Mouse (Mus musculus): ENCODE measurements at regions not wholly inside any gene's neighbourhood (a gene's known extent, or its start where the extent isn't known, plus 50 kb on each side); places are given as distances from the start of the nearest gene placed in this dataset.
A peak's percentile ranks its signal among the peaks of the same experiment; 100 is the strongest.

GRCm38 (mm10) chr9:49921306-49921705, 122.6 kb upstream of the Ncam1 start:
- peaks cover 25% of the 10 kb centered on the region for H3K4me1 ChIP-seq (replicated peaks)
- no peaks in the 10 kb centered on the region for H3K27me3 ChIP-seq
- no peaks in the 10 kb centered on the region for H3K36me3 ChIP-seq
- no peak overlapping the region for H3K9ac ChIP-seq
- ATAC-seq (ENCODE audit: low FRiP score), result no peak
- H3K27ac ChIP-seq, result no peak overlapping the region
- H3K9me3 ChIP-seq, result no peaks in the 10 kb centered on the region
- WGBS, result 83% methylated on average over 3 of the region's 3 CpGs
- H3K4me2 ChIP-seq, result no peak overlapping the region
- H3K4me3 ChIP-seq, result no peak overlapping the region

- no peak overlapping the region for H3K27ac ChIP-seq
- ATAC-seq (ENCODE audit: low FRiP score), result no peak
- H3K4me3 ChIP-seq, result no peak overlapping the region
- no peak overlapping the region for H3K9ac ChIP-seq
- WGBS, result 90% methylated on average over 4 of the region's 4 CpGs
- H3K9me3 ChIP-seq, result no peaks in the 10 kb centered on the region
- no peak overlapping the region for H3K4me2 ChIP-seq
- no peaks in the 10 kb centered on the region for H3K36me3 ChIP-seq
- no peaks in the 10 kb centered on the region for H3K27me3 ChIP-seq
- no peaks in the 10 kb centered on the region for H3K4me1 ChIP-seq (replicated peaks)
Measured at GRCm38 (mm10) chr9:49915046-49915719, 116.5 kb upstream of the Ncam1 start.

- Histone ChIP-seq H3K9ac (no peak overlapping the region), H3K9me3 (no peaks in the 10 kb centered on the region), H3K4me1 (replicated peaks) (no peaks in the 10 kb centered on the region), H3K27me3 (no peaks in the 10 kb centered on the region), H3K36me3 (no peaks in the 10 kb centered on the region), H3K4me2 (no peak overlapping the region), H3K27ac (no peak overlapping the region), H3K4me3 (no peak overlapping the region)
- WGBS, result 92% methylated on average over 4 of the region's 4 CpGs
- no peak for ATAC-seq (ENCODE audit: low FRiP score)
Measured at GRCm38 (mm10) chr9:49913677-49914076, 115.0 kb upstream of the Ncam1 start.

GRCm38 (mm10) chr9:49912306-49912705, 113.6 kb upstream of the Ncam1 start:
- Histone ChIP-seq H3K27me3 (no peaks in the 10 kb centered on the region), H3K9ac (no peak overlapping the region), H3K4me1 (replicated peaks) (no peaks in the 10 kb centered on the region), H3K27ac (no peak overlapping the region), H3K36me3 (no peaks in the 10 kb centered on the region), H3K4me3 (no peak overlapping the region), H3K9me3 (no peaks in the 10 kb centered on the region), H3K4me2 (no peak overlapping the region)
- ATAC-seq (ENCODE audit: low FRiP score), result no peak
- WGBS, result 74% methylated on average over 1 of the region's 1 CpGs

DNA sequence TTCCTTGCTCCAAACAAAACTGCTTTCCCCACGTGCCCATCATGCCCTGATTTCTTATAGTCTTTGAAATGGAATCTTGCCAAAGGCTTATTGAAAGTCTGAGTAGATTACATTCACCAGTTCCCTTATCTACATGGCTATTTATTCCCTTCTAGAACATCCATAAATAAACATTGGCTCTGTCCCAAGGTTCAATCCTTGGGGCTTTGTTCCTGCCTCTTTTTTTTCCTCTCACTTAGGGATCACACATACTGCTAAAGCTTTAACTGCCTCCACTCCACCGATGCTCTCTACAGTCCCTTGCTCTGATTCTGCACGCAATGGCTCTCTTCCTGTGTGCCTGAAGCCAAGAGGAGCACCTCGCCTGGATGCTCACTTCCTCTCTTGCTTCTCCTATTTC, 107.6 kb upstream of the Ncam1 start:
- Histone ChIP-seq H3K27ac (no peak overlapping the region), H3K9me3 (no peaks in the 10 kb centered on the region), H3K4me3 (no peak overlapping the region), H3K27me3 (no peaks in the 10 kb centered on the region), H3K4me2 (no peak overlapping the region), H3K4me1 (replicated peaks) (no peaks in the 10 kb centered on the region), H3K36me3 (no peaks in the 10 kb centered on the region), H3K9ac (no peak overlapping the region)
- ATAC-seq (ENCODE audit: low FRiP score), result no peak
- 66% methylated on average over 4 of the region's 4 CpGs for WGBS

DNA sequence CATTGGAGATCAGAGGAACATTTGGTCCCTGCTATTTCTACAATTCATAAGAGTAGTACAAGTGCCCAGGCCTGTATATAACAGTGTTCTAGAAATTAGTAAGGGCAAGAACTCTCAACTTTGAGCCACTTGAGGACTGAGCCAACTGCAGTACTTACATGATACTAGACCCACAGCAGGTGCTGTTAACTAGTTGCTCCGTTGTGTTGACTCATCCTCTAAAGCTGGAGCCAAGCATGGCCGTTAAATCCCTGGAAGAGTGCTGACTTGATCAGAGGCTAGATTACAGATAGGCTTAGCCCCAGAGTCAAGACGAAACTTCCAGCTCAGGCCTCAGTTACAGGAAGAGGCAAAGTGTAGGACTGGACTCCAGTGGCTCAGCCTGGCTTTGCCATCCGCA, 107.0 kb upstream of the Ncam1 start:
- Histone ChIP-seq H3K9ac (no peak overlapping the region), H3K27me3 (no peaks in the 10 kb centered on the region), H3K36me3 (no peaks in the 10 kb centered on the region), H3K4me2 (no peak overlapping the region), H3K4me1 (replicated peaks) (peaks cover 3% of the 10 kb centered on the region), H3K27ac (no peak overlapping the region), H3K9me3 (no peaks in the 10 kb centered on the region), H3K4me3 (no peak overlapping the region)
- no peak for ATAC-seq (ENCODE audit: low FRiP score)
- WGBS, result 93% methylated on average over 4 of the region's 4 CpGs

DNA sequence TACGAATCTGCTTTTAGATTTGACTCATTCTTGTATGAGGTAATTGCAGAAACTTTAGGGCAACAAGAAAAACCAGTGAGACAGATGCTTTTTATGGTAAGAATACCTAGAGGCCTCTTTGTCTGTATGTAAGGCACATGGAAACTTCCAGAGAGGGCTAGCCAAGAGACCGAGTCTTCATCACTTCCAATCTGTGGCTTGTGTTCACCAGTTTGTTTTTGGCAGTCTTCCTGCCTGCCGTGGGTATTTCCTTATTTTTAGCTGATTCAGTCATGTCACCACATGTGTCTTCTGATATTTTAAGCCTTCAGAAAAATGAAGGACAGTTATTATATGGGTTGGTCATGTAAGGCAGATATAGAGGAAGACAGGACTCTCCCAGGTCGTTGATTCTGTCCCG, 100.2 kb upstream of the Ncam1 start:
- H3K4me1 ChIP-seq (replicated peaks), result peaks cover 6% of the 10 kb centered on the region
- no peak overlapping the region for H3K4me2 ChIP-seq
- H3K4me3 ChIP-seq, result no peak overlapping the region
- H3K27ac ChIP-seq, result no peak overlapping the region
- no peak overlapping the region for H3K9ac ChIP-seq
- ATAC-seq (ENCODE audit: low FRiP score), result no peak
- H3K36me3 ChIP-seq, result no peaks in the 10 kb centered on the region
- no peaks in the 10 kb centered on the region for H3K9me3 ChIP-seq
- 88% methylated on average over 5 of the region's 5 CpGs for WGBS
- H3K27me3 ChIP-seq, result no peaks in the 10 kb centered on the region

DNA sequence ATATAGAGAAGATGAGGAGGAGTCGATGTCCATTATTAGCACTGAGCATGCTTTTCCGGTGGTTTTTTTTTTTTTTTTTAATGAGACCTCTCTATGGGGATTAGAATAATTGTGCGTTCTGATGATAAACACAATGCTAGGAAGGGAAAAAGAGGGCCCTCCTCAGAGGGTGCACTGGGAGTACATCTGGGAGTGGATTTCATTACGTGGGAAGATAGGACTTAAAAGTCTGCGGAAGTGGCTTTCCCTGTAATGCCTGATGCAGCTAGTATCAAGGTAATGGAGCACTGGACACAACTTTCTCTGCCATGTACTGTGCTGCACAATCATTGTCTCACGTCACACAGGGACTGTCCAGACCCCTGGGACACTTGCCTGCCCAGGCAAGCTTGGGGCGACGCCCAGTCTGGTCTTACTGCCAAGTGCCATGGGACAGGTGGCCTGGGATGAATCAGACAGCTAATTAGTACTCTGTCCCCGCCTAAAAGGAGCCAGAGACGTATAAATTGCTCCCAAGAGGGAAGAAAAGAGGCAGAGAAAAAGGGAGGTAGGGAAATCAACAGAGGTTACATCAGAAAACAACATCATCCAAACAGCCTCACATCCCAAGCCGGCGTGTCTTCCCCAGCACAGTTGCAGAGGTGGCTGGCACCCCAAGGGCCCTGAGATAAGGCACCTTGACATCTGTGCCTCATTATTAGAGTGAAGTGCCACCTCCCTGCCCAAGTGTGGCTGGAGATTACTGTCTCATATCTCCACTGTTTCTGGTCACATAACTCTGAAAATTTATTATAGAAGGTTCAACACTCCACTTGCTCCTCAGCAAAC, 86.0 kb upstream of the Ncam1 start:
- WGBS, result 62% methylated on average over 12 of the region's 12 CpGs

GRCm38 (mm10) chr9:49879361-49880128, 80.8 kb upstream of the Ncam1 start:
- Histone ChIP-seq H3K9ac (no peak overlapping the region), H3K27me3 (0 out of 2 replicates have a peak, but pooled peaks cover 10% of the 10 kb centered on the region), H3K36me3 (no peaks in the 10 kb centered on the region), H3K27ac (0 out of 2 replicates have a peak overlapping the region, but pooled peaks have one; percentile 14), H3K4me2 (no peak overlapping the region), H3K4me3 (no peak overlapping the region), H3K4me1 (replicated peaks) (peaks cover 11% of the 10 kb centered on the region), H3K9me3 (no peaks in the 10 kb centered on the region)
- 6% methylated on average over 3 of the region's 3 CpGs for WGBS
- ATAC-seq (ENCODE audit: low FRiP score), result no peak

More for the DNA sequence above, 86.0 kb upstream of the Ncam1 start:
- Histone ChIP-seq H3K27me3 (0 out of 2 replicates have a peak, but pooled peaks cover 10% of the 10 kb centered on the region), H3K4me2 (no peak overlapping the region), H3K4me1 (replicated peaks) (peaks cover 8% of the 10 kb centered on the region), H3K4me3 (no peak overlapping the region), H3K36me3 (no peaks in the 10 kb centered on the region), H3K9me3 (no peaks in the 10 kb centered on the region), H3K9ac (no peak overlapping the region), H3K27ac (no peak overlapping the region)
- no peak for ATAC-seq (ENCODE audit: low FRiP score)

GRCm38 (mm10) chr9:49874881-49875280, 76.2 kb upstream of the Ncam1 start:
- Histone ChIP-seq H3K4me3 (no peak overlapping the region), H3K4me2 (no peak overlapping the region), H3K36me3 (no peaks in the 10 kb centered on the region), H3K27me3 (peaks cover 4% of the 10 kb centered on the region; the same call in 1 of the 2 replicates), H3K27ac (no peak overlapping the region), H3K9ac (no peak overlapping the region), H3K4me1 (replicated peaks) (peaks cover 25% of the 10 kb centered on the region), H3K9me3 (no peaks in the 10 kb centered on the region)
- 88% methylated on average over 2 of the region's 2 CpGs for WGBS
- ATAC-seq (ENCODE audit: low FRiP score), result no peak

DNA sequence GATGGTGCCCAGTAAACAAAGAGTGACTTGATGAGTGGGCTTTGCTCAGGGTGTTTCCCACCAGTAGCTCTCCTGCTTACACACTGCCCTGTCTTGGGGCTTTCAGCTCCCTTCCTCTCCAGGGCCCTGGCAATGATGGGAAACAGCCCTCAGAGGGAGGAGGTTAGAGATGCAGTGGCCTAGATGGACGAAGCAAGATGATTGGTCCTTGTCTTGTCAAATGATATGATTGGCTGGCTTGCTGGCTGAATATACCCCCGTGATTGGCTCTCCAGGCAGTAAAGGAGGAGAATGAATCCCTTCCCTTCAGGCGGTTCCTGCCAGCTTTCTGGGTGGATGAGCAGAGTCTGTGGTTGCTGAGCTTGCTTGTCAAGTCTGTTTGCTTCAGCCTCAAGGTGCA, 74.8 kb upstream of the Ncam1 start:
- peaks cover 4% of the 10 kb centered on the region; the same call in 1 of the 2 replicates for H3K27me3 ChIP-seq
- peak overlapping the region; percentile 34 for H3K4me3 ChIP-seq
- H3K9me3 ChIP-seq, result no peaks in the 10 kb centered on the region
- H3K4me2 ChIP-seq, result peak overlapping the region; percentile 55
- 2% methylated on average over 3 of the region's 3 CpGs for WGBS
- H3K9ac ChIP-seq, result peak overlapping the region; percentile 67
- ATAC-seq (ENCODE audit: low FRiP score), result peak; percentile 96
- H3K4me1 ChIP-seq (replicated peaks), result peaks cover 17% of the 10 kb centered on the region
- peak overlapping the region; percentile 89 for H3K27ac ChIP-seq
- H3K36me3 ChIP-seq, result no peaks in the 10 kb centered on the region

DNA sequence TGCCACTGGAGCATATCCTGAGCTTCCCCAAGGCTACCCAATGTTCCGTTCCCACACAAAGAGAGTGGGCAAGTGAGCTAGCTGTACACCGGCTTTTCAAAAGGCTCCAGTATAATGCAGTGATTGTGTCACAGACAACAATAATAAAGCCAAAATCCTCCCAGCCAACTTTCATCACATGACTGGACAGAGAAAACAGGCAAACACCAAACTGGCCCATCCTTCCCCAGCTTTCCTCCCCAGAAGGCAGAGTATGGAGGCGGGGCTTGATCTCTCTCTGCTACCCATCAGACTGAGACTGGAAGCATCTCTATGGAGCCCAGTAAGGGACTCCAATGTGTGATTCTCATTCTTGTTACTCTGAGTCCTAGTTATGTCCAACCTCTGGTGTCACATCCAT, 52.8 kb upstream of the Ncam1 start:
- Histone ChIP-seq H3K36me3 (no peaks in the 10 kb centered on the region), H3K27me3 (no peaks in the 10 kb centered on the region), H3K4me3 (no peak overlapping the region), H3K4me1 (replicated peaks) (0 out of 2 replicates have a peak, but pooled peaks cover 6% of the 10 kb centered on the region), H3K27ac (no peak overlapping the region), H3K9ac (no peak overlapping the region), H3K9me3 (no peaks in the 10 kb centered on the region), H3K4me2 (no peak overlapping the region)
- no peak for ATAC-seq (ENCODE audit: low FRiP score)
- 60% methylated on average over 3 of the region's 3 CpGs for WGBS
